In genomic region chr4:102771598-102772357, GRCm38 (mm10) we compare ENCODE assay signal across 20 mouse cellular contexts. TPM values are rescaled to one million over a fixed set of nuclear protein-coding genes. Genes with fewer than 3 reads are reported as not detected.
DNase-seq lines count a peak whose midpoint lies in the region; ATAC-seq and TF ChIP-seq lines count a peak whose summit lies in the region.
"Had no signal": no experiment of that assay in that cellular context is flagged by ENCODE, and none has a peak within 500 bp of the region (broad histone marks: within the 10 kb centered on the region; RNA-seq: fewer than 3 reads in every experiment).

No protein-coding gene starts in this region.

- H3K9ac ChIP-seq in hindbrain, postnatal 0 days (replicated peaks; ENCODE audit: low read length), result no peak overlapping the region
- no peak overlapping the region for H3K9ac ChIP-seq in forebrain, embryonic 11.5 days (ENCODE audit: low read length)
- H3K9ac ChIP-seq: embryonic facial prominence, embryonic 12.5 days; forebrain, embryonic 12.5 days had no signal

- TF ChIP-seq CTCF in hindbrain, postnatal 0 days (IDR thresholded peaks at IDR 0.05; ENCODE audit: low read depth), result no peak

- no peak for DNase-seq in hindbrain, postnatal 0 days (ENCODE audit: low spot score)
- no peak for DNase-seq in hindbrain, embryonic 10.5 days (ENCODE audit: low spot score)
- peak; percentile 42 for DNase-seq in retina, postnatal 1 day
- no peak for DNase-seq in forebrain, embryonic 11.5 days (ENCODE audit: low spot score)
- no peak for DNase-seq in adrenal gland, adult 8-10 months
- DNase-seq: adrenal gland, adult 2 months; adrenal gland, postnatal 14 days; adrenal gland, postnatal 36 days; cerebellum, adult 11-12 months; cerebellum, adult 2 months; cerebellum, adult 9-10 months; cerebellum, postnatal 10 days; cerebellum, postnatal 25 days had no signal

- H3K27ac ChIP-seq in hindbrain, postnatal 0 days, result no peak overlapping the region
- no peak overlapping the region for H3K27ac ChIP-seq in hindbrain, embryonic 10.5 days
- no peak overlapping the region for H3K27ac ChIP-seq in forebrain, embryonic 11.5 days (ENCODE audit: low read depth, low read length)
- H3K27ac ChIP-seq: embryonic facial prominence, embryonic 10.5 days; embryonic facial prominence, embryonic 12.5 days; forebrain, embryonic 12.5 days had no signal

- ATAC-seq in hindbrain, postnatal 0 days, result peak; percentile 47; the same call in 1 of the 2 replicates
- ATAC-seq in granulocyte monocyte progenitor cell, adult 5-6 weeks (replicated peaks; ENCODE audit: poor library complexity, severe bottlenecking), result peak; percentile 82
- ATAC-seq in megakaryocyte, adult 5-6 weeks (ENCODE audit: poor library complexity, severe bottlenecking), result peak; percentile 63
- no peak for ATAC-seq in forebrain, embryonic 11.5 days (replicated peaks; ENCODE audit: low FRiP score)
- ATAC-seq: forebrain, embryonic 14.5 days; forebrain, embryonic 16.5 days had no signal

- H3K27me3 ChIP-seq in hindbrain, postnatal 0 days (ENCODE audit: insufficient read depth, low read length), result no peaks in the 10 kb centered on the region
- no peaks in the 10 kb centered on the region for H3K27me3 ChIP-seq in hindbrain, embryonic 10.5 days (ENCODE audit: insufficient read depth, poor library complexity, severe bottlenecking)
- no peaks in the 10 kb centered on the region for H3K27me3 ChIP-seq in forebrain, embryonic 11.5 days (ENCODE audit: control insufficient read depth, insufficient read depth, low read length)
- H3K27me3 ChIP-seq: embryonic facial prominence, embryonic 12.5 days; forebrain, embryonic 12.5 days had no signal

- H3K4me2 ChIP-seq in hindbrain, postnatal 0 days (ENCODE audit: low read depth, low read length), result no peak overlapping the region
- no peak overlapping the region for H3K4me2 ChIP-seq in forebrain, embryonic 11.5 days (ENCODE audit: low read depth, low read length, severe bottlenecking)
- H3K4me2 ChIP-seq: embryonic facial prominence, embryonic 12.5 days; forebrain, embryonic 12.5 days had no signal

- no peaks in the 10 kb centered on the region; the same call in 1 of the 2 replicates for H3K4me1 ChIP-seq in hindbrain, postnatal 0 days (ENCODE audit: insufficient read depth, low read length)
- H3K4me1 ChIP-seq in hindbrain, embryonic 10.5 days (replicated peaks), result peaks cover 10% of the 10 kb centered on the region; the same call in 1 of the 2 replicates
- H3K4me1 ChIP-seq in forebrain, embryonic 11.5 days (replicated peaks; ENCODE audit: control insufficient read depth, insufficient read depth, low read length), result no peaks in the 10 kb centered on the region

- no peaks in the 10 kb centered on the region for H3K9me3 ChIP-seq in hindbrain, postnatal 0 days (ENCODE audit: low read length)
- H3K9me3 ChIP-seq in hindbrain, embryonic 10.5 days, result no peaks in the 10 kb centered on the region
- no peaks in the 10 kb centered on the region for H3K9me3 ChIP-seq in forebrain, embryonic 11.5 days (ENCODE audit: control insufficient read depth, low read length)
- H3K9me3 ChIP-seq: embryonic facial prominence, embryonic 10.5 days; embryonic facial prominence, embryonic 12.5 days; forebrain, embryonic 12.5 days had no signal

- H3K4me3 ChIP-seq in hindbrain, postnatal 0 days (ENCODE audit: low read length), result no peak overlapping the region
- no peak overlapping the region for H3K4me3 ChIP-seq in hindbrain, embryonic 10.5 days
- no peak overlapping the region for H3K4me3 ChIP-seq in forebrain, embryonic 11.5 days (ENCODE audit: low read depth, low read length)
- H3K4me3 ChIP-seq: embryonic facial prominence, embryonic 10.5 days; embryonic facial prominence, embryonic 12.5 days; forebrain, embryonic 12.5 days had no signal

- H3K36me3 ChIP-seq in hindbrain, postnatal 0 days (ENCODE audit: insufficient read depth, low read length), result no peaks in the 10 kb centered on the region
- no peaks in the 10 kb centered on the region for H3K36me3 ChIP-seq in hindbrain, embryonic 10.5 days
- H3K36me3 ChIP-seq in forebrain, embryonic 11.5 days (ENCODE audit: control insufficient read depth, insufficient read depth, low read length), result no peaks in the 10 kb centered on the region
- H3K36me3 ChIP-seq: embryonic facial prominence, embryonic 10.5 days; embryonic facial prominence, embryonic 12.5 days; forebrain, embryonic 12.5 days had no signal

- WGBS in hindbrain, postnatal 0 days, result 75% methylated on average over 5 of the region's 5 CpGs
- 84% methylated on average over 5 of the region's 5 CpGs for WGBS in hindbrain, embryonic 10.5 days
- 53% methylated on average over 5 of the region's 5 CpGs for WGBS in forebrain, embryonic 11.5 days

RNA-seq across cellular contexts. Expression of gene Sgip1, which starts 30.7 kb away (rescaled TPM):
- 34.6 and 41.4 TPM in 2 replicates for total RNA-seq in hindbrain, postnatal 0 days (2014; rRNA removed)
- 60.8 and 62.0 TPM in 2 replicates for polyA plus RNA-seq in hindbrain, postnatal 0 days (2015; fragmentation: Nextera tagmentation; extraction: Ambion mirVana)
- polyA plus RNA-seq in hindbrain, embryonic 10.5 days (2016; fragmentation: Nextera tagmentation; extraction: Ambion mirVana), result 8.0 and 14.7 TPM in 2 replicates
- total RNA-seq in granulocyte monocyte progenitor cell, adult 5-6 weeks (2014; fragmentation: Nextera tagmentation), result 3.4 and 9.2 TPM in 2 replicates
- 10.4 and 17.0 TPM in 2 replicates for total RNA-seq in granulocyte monocyte progenitor cell, adult 5-6 weeks (2017)
- 0.85 and 2.0 TPM in 2 replicates for total RNA-seq in megakaryocyte, adult 5-6 weeks (2015)
- 1.3 and 2.3 TPM in 2 replicates for total RNA-seq in megakaryocyte, adult 5-6 weeks (2017)
- polyA plus RNA-seq in forebrain, embryonic 11.5 days (2014; fragmentation: Nextera tagmentation; extraction: Ambion mirVana), result 12.8 and 13.6 TPM in 2 replicates
- 10 to 100 TPM in 2 of 4 experiments, 1 to 10 TPM in 2; 6.6 to 15.5 (median 10.4) TPM for total RNA-seq in adrenal gland, adult 8-10 months (2022)
